Mouse (Mus musculus): ENCODE measurements at regions not wholly inside any gene's neighbourhood (a gene's known extent, or its start where the extent isn't known, plus 50 kb on each side); places are given as distances from the start of the nearest gene placed in this dataset.

DNA sequence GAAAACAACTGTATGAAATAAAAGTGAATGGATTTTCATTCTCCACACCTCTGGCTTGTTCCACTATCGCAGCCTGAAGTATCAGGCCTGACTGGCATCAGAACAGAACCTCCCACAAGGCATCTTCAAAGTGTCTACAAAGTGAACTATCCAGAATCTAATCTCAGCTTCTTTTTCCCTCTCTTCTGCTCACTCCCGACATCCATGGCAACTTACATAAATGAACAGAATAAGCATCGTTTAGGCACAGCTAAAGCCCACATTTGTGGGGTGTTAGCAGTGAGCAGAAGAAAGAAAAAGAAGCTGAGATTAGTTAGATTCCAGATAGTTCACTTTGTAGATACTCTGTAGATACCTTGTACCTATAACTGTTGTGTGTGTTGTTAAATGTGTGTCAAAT is 182.0 kb downstream of the Lmo4 start:
- H3K4me3 ChIP-seq (ENCODE audit: low read length), result no peak overlapping the region
- no peaks in the 10 kb centered on the region for H3K4me1 ChIP-seq (ENCODE audit: control insufficient read depth, insufficient read depth, low read length)
- H3K27ac ChIP-seq (ENCODE audit: low read length), result no peak overlapping the region
- H3K36me3 ChIP-seq (ENCODE audit: control insufficient read depth, insufficient read depth), result no peaks in the 10 kb centered on the region
- H3K9me3 ChIP-seq (replicated peaks; ENCODE audit: control insufficient read depth, low read length), result no peaks in the 10 kb centered on the region
- no peak overlapping the region for H3K4me2 ChIP-seq (ENCODE audit: low read depth, low read length)
- WGBS, result 68% methylated on average over 3 of the region's 3 CpGs
- no peak overlapping the region for H3K9ac ChIP-seq (ENCODE audit: low read length)
- no peak for ATAC-seq (replicated peaks; ENCODE audit: extremely low read depth, insufficient read depth, low FRiP score)
- no peaks in the 10 kb centered on the region for H3K27me3 ChIP-seq (ENCODE audit: control insufficient read depth, insufficient read depth, low read length)

- Histone ChIP-seq H3K36me3 (ENCODE audit: control insufficient read depth, insufficient read depth) (no peaks in the 10 kb centered on the region), H3K4me2 (ENCODE audit: low read depth, low read length) (no peak overlapping the region), H3K9me3 (replicated peaks; ENCODE audit: control insufficient read depth, low read length) (no peaks in the 10 kb centered on the region), H3K9ac (ENCODE audit: low read length) (no peak overlapping the region), H3K4me1 (ENCODE audit: control insufficient read depth, insufficient read depth, low read length) (no peaks in the 10 kb centered on the region), H3K27me3 (ENCODE audit: control insufficient read depth, insufficient read depth, low read length) (no peaks in the 10 kb centered on the region), H3K4me3 (ENCODE audit: low read length) (no peak overlapping the region), H3K27ac (ENCODE audit: low read length) (no peak overlapping the region)
- 86% methylated on average over 5 of the region's 5 CpGs for WGBS
- ATAC-seq (replicated peaks; ENCODE audit: extremely low read depth, insufficient read depth, low FRiP score), result no peak
Measured at GRCm38 (mm10) chr3:144021969-144022368, 183.1 kb downstream of the Lmo4 start.

DNA sequence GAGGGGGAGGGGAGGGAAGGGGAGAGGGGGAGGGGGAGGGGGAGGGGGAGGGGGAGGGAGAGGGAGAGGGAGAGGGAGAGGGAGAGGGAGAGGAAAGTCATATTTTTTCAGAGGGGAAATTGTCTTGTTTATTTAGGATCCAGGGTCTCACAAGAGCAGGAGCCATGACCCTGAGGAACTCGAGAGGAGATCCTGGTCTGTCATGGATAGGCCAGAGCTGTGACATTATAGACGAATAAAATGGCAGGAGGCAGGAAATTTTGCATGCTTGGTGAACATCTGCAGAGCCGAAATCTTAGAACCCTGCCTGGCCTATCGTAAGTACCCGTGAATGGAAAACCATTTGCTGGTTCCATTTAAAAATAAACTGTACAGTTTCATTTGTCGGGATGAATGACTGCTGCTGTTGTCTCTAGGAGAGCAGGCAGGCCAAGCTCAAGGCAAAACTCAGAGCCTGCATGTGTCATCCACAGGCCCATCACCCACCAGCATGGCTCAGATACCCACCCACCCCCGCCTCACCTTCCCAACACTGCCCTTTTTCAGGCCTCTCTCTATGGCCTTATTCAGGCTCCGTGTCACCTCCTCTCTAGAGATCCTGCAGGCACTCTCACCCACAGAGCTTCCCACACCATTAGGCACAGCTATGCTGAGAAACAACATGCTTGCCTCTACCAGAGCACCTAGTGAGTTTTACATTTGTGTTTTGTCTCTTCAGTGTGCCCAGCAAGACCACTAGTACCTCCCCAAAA is 184.7 kb downstream of the Lmo4 start:
- H3K4me3 ChIP-seq (ENCODE audit: low read length), result no peak overlapping the region
- H3K4me1 ChIP-seq (ENCODE audit: control insufficient read depth, insufficient read depth, low read length), result no peaks in the 10 kb centered on the region
- no peak for ATAC-seq (replicated peaks; ENCODE audit: extremely low read depth, insufficient read depth, low FRiP score)
- no peaks in the 10 kb centered on the region for H3K27me3 ChIP-seq (ENCODE audit: control insufficient read depth, insufficient read depth, low read length)
- no peak overlapping the region for H3K9ac ChIP-seq (ENCODE audit: low read length)
- no peak overlapping the region for H3K27ac ChIP-seq (ENCODE audit: low read length)
- no peaks in the 10 kb centered on the region for H3K36me3 ChIP-seq (ENCODE audit: control insufficient read depth, insufficient read depth)
- H3K9me3 ChIP-seq (replicated peaks; ENCODE audit: control insufficient read depth, low read length), result no peaks in the 10 kb centered on the region
- WGBS, result 59% methylated on average over 8 of the region's 8 CpGs
- no peak overlapping the region for H3K4me2 ChIP-seq (ENCODE audit: low read depth, low read length)

GRCm38 (mm10) chr3:144019293-144019692 is 185.7 kb downstream of the Lmo4 start:
- WGBS, result 81% methylated on average over 2 of the region's 2 CpGs
- ATAC-seq (replicated peaks; ENCODE audit: extremely low read depth, insufficient read depth, low FRiP score), result no peak
- H3K4me1 ChIP-seq (ENCODE audit: control insufficient read depth, insufficient read depth, low read length), result no peaks in the 10 kb centered on the region

GRCm38 (mm10) chr3:144018559-144018958 is 186.5 kb downstream of the Lmo4 start:
- Histone ChIP-seq H3K4me3 (ENCODE audit: low read length) (no peak overlapping the region), H3K9me3 (replicated peaks; ENCODE audit: control insufficient read depth, low read length) (no peaks in the 10 kb centered on the region)

More at GRCm38 (mm10) chr3:144019293-144019692, 185.7 kb downstream of the Lmo4 start:
- no peak overlapping the region for H3K4me3 ChIP-seq (ENCODE audit: low read length)
- no peaks in the 10 kb centered on the region for H3K9me3 ChIP-seq (replicated peaks; ENCODE audit: control insufficient read depth, low read length)
- no peak overlapping the region for H3K4me2 ChIP-seq (ENCODE audit: low read depth, low read length)
- H3K27me3 ChIP-seq (ENCODE audit: control insufficient read depth, insufficient read depth, low read length), result no peaks in the 10 kb centered on the region
- H3K36me3 ChIP-seq (ENCODE audit: control insufficient read depth, insufficient read depth), result no peaks in the 10 kb centered on the region
- no peak overlapping the region for H3K27ac ChIP-seq (ENCODE audit: low read length)
- no peak overlapping the region for H3K9ac ChIP-seq (ENCODE audit: low read length)

DNA sequence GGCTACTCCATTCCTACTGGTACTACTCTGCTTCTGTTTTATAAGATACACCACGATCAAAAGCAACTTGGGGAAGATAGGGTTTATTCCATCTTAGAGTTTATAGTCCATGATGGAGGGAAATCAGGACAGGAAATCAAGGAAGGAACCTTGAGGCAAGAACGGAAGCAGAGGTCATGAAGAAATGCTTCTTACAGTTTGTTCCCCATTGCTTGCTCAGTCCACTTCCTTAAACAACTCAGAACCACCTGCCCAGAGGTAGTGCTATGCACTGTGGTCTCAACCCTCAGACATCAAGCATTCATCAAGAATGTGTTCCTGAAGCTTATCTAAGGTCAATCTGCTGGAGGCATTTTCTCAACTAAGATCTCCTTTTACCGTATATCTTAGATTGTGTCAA is 189.8 kb downstream of the Lmo4 start:
- Histone ChIP-seq H3K27me3 (ENCODE audit: control insufficient read depth, insufficient read depth, low read length) (no peaks in the 10 kb centered on the region), H3K4me1 (ENCODE audit: control insufficient read depth, insufficient read depth, low read length) (no peaks in the 10 kb centered on the region), H3K9me3 (replicated peaks; ENCODE audit: control insufficient read depth, low read length) (no peaks in the 10 kb centered on the region), H3K9ac (ENCODE audit: low read length) (no peak overlapping the region), H3K27ac (ENCODE audit: low read length) (no peak overlapping the region), H3K36me3 (ENCODE audit: control insufficient read depth, insufficient read depth) (no peaks in the 10 kb centered on the region), H3K4me3 (ENCODE audit: low read length) (no peak overlapping the region), H3K4me2 (ENCODE audit: low read depth, low read length) (no peak overlapping the region)
- WGBS, result 83% methylated on average over 3 of the region's 3 CpGs
- ATAC-seq (replicated peaks; ENCODE audit: extremely low read depth, insufficient read depth, low FRiP score), result no peak

More at GRCm38 (mm10) chr3:144018559-144018958, 186.5 kb downstream of the Lmo4 start:
- Histone ChIP-seq H3K4me2 (ENCODE audit: low read depth, low read length) (no peak overlapping the region), H3K4me1 (ENCODE audit: control insufficient read depth, insufficient read depth, low read length) (no peaks in the 10 kb centered on the region), H3K27ac (ENCODE audit: low read length) (no peak overlapping the region), H3K36me3 (ENCODE audit: control insufficient read depth, insufficient read depth) (no peaks in the 10 kb centered on the region), H3K27me3 (ENCODE audit: control insufficient read depth, insufficient read depth, low read length) (no peaks in the 10 kb centered on the region), H3K9ac (ENCODE audit: low read length) (no peak overlapping the region)
- ATAC-seq (replicated peaks; ENCODE audit: extremely low read depth, insufficient read depth, low FRiP score), result no peak
- WGBS, result 56% methylated on average over 4 of the region's 4 CpGs

- H3K36me3 ChIP-seq (ENCODE audit: control insufficient read depth, insufficient read depth), result no peaks in the 10 kb centered on the region
- ATAC-seq (replicated peaks; ENCODE audit: extremely low read depth, insufficient read depth, low FRiP score), result no peak
- H3K9me3 ChIP-seq (replicated peaks; ENCODE audit: control insufficient read depth, low read length), result no peaks in the 10 kb centered on the region
- no peak overlapping the region for H3K4me2 ChIP-seq (ENCODE audit: low read depth, low read length)
- no peak overlapping the region for H3K4me3 ChIP-seq (ENCODE audit: low read length)
- no peaks in the 10 kb centered on the region for H3K4me1 ChIP-seq (ENCODE audit: control insufficient read depth, insufficient read depth, low read length)
- H3K27ac ChIP-seq (ENCODE audit: low read length), result no peak overlapping the region
- 60% methylated on average over 8 of the region's 8 CpGs for WGBS
- H3K27me3 ChIP-seq (ENCODE audit: control insufficient read depth, insufficient read depth, low read length), result no peaks in the 10 kb centered on the region
- H3K9ac ChIP-seq (ENCODE audit: low read length), result no peak overlapping the region
Measured at GRCm38 (mm10) chr3:144013481-144014125, 191.4 kb downstream of the Lmo4 start.

GRCm38 (mm10) chr3:144012820-144013219 is 192.2 kb downstream of the Lmo4 start:
- Histone ChIP-seq H3K9me3 (replicated peaks; ENCODE audit: control insufficient read depth, low read length) (no peaks in the 10 kb centered on the region), H3K36me3 (ENCODE audit: control insufficient read depth, insufficient read depth) (no peaks in the 10 kb centered on the region), H3K4me1 (ENCODE audit: control insufficient read depth, insufficient read depth, low read length) (no peaks in the 10 kb centered on the region), H3K4me3 (ENCODE audit: low read length) (no peak overlapping the region), H3K27ac (ENCODE audit: low read length) (no peak overlapping the region), H3K9ac (ENCODE audit: low read length) (no peak overlapping the region), H3K4me2 (ENCODE audit: low read depth, low read length) (no peak overlapping the region), H3K27me3 (ENCODE audit: control insufficient read depth, insufficient read depth, low read length) (no peaks in the 10 kb centered on the region)
- ATAC-seq (replicated peaks; ENCODE audit: extremely low read depth, insufficient read depth, low FRiP score), result no peak
- WGBS, result 53% methylated on average over 6 of the region's 6 CpGs

- Histone ChIP-seq H3K4me1 (ENCODE audit: control insufficient read depth, insufficient read depth, low read length) (no peaks in the 10 kb centered on the region), H3K27ac (ENCODE audit: low read length) (no peak overlapping the region), H3K36me3 (ENCODE audit: control insufficient read depth, insufficient read depth) (no peaks in the 10 kb centered on the region), H3K9me3 (replicated peaks; ENCODE audit: control insufficient read depth, low read length) (no peaks in the 10 kb centered on the region), H3K4me2 (ENCODE audit: low read depth, low read length) (no peak overlapping the region), H3K27me3 (ENCODE audit: control insufficient read depth, insufficient read depth, low read length) (no peaks in the 10 kb centered on the region), H3K9ac (ENCODE audit: low read length) (no peak overlapping the region), H3K4me3 (ENCODE audit: low read length) (no peak overlapping the region)
- WGBS, result 53% methylated on average over 3 of the region's 3 CpGs
- no peak for ATAC-seq (replicated peaks; ENCODE audit: extremely low read depth, insufficient read depth, low FRiP score)
Measured at GRCm38 (mm10) chr3:144012173-144012572, 192.8 kb downstream of the Lmo4 start.
